In genomic region chrX:53006062-53006461, GRCm38 (mm10) we compare ENCODE assay signal across 8 mouse cellular contexts. TPM values are rescaled to one million over a fixed set of nuclear protein-coding genes. Genes with fewer than 3 reads are reported as not detected.
DNase-seq lines count a peak whose midpoint lies in the region; ATAC-seq and TF ChIP-seq lines count a peak whose summit lies in the region.

No protein-coding gene starts in this region.

- peak; percentile 87 for TF ChIP-seq CTCF in layer of hippocampus, adult 2 months (conservative IDR thresholded peaks at IDR 0.05)
- peak; percentile 65 for TF ChIP-seq CTCF in forebrain, postnatal 0 days (IDR thresholded peaks at IDR 0.05; ENCODE audit: low read depth)

- H3K4me3 ChIP-seq in layer of hippocampus, adult 2 months: no peak overlapping the region
- H3K4me3 ChIP-seq in forebrain, postnatal 0 days (ENCODE audit: low read depth, low read length): no peak overlapping the region

- H3K27me3 ChIP-seq in forebrain, postnatal 0 days (ENCODE audit: insufficient read depth, low read length): no peaks in the 10 kb centered on the region
- H3K27me3 ChIP-seq in splenic B cell, adult 2 months (ENCODE audit: control insufficient read depth, insufficient read depth, low read length, poor library complexity, severe bottlenecking): no peaks in the 10 kb centered on the region

- no peak overlapping the region for H3K27ac ChIP-seq in layer of hippocampus, adult 2 months
- no peak overlapping the region for H3K27ac ChIP-seq in forebrain, postnatal 0 days (ENCODE audit: low read depth, low read length)

- H3K4me1 ChIP-seq in forebrain, postnatal 0 days (ENCODE audit: insufficient read depth): no peaks in the 10 kb centered on the region

- H3K9me3 ChIP-seq in forebrain, postnatal 0 days (ENCODE audit: low read length): no peaks in the 10 kb centered on the region

- ATAC-seq in forebrain, postnatal 0 days: peak; percentile 54; the same call in 1 of the 2 replicates

- H3K36me3 ChIP-seq in forebrain, postnatal 0 days (ENCODE audit: insufficient read depth): no peaks in the 10 kb centered on the region
- H3K36me3 ChIP-seq in splenic B cell, adult 2 months (ENCODE audit: control insufficient read depth, insufficient read depth, low read length, poor library complexity, severe bottlenecking): 0 out of 2 replicates have a peak, but pooled peaks cover 2% of the 10 kb centered on the region

- DNase-seq in cerebellum, adult 9-10 months: peak; percentile 74
- DNase-seq in cerebellum, postnatal 4 days (ENCODE audit: low spot score in 2 of 2): no peak
- peak; percentile 16 to 31 for DNase-seq in layer of hippocampus, adult 2 months (ENCODE audit: low spot score in 2 of 2)
- no peak for DNase-seq in layer of hippocampus, postnatal 36 days
- peak; percentile 73 for DNase-seq in MEL-GATA-1-ER (ENCODE audit: extremely low read depth, low read depth)
- peak; percentile 74 for DNase-seq in forebrain, postnatal 0 days
- DNase-seq in splenic B cell, adult 2 months (ENCODE audit: low read depth, low spot score): peak; percentile 84
- DNase-seq in frontal cortex, postnatal 14 days (ENCODE audit: low spot score in 2 of 2): no peak

- no peak overlapping the region for H3K4me2 ChIP-seq in forebrain, postnatal 0 days (ENCODE audit: low read depth)

- WGBS in forebrain, postnatal 0 days: 56% methylated on average over 3 of the region's 3 CpGs

- H3K9ac ChIP-seq in forebrain, postnatal 0 days: no peak overlapping the region

RNA-seq across cellular contexts. Expression of gene Hprt, which starts 18.1 kb away (rescaled TPM):
- 100 to 1,000 TPM; 111 to 147 TPM for total RNA-seq in layer of hippocampus, adult 2 months (2021)
- total RNA-seq in layer of hippocampus, postnatal 36 days (2021): 100 to 1,000 TPM; 138 to 144 TPM
- total RNA-seq in forebrain, postnatal 0 days (2014; rRNA removed): 59.0 and 66.2 TPM in 2 replicates
- 162 and 177 TPM in 2 replicates for polyA plus RNA-seq in forebrain, postnatal 0 days (2015; fragmentation: Nextera tagmentation; extraction: Ambion mirVana)

Comparison
In these comparisons a context has a peak if more than half of its experiments do, and no peak if none do; other contexts are left out.
1. DNase-seq: peak in cerebellum, adult 9-10 months (single experiment), layer of hippocampus, adult 2 months (2 of 2), MEL-GATA-1-ER (single experiment), forebrain, postnatal 0 days (single experiment) and splenic B cell, adult 2 months (single experiment); none in cerebellum, postnatal 4 days (0 of 2), layer of hippocampus, postnatal 36 days (0 of 2) and frontal cortex, postnatal 14 days (0 of 2).